Mouse (Mus musculus): ENCODE measurements at regions not wholly inside any gene's neighbourhood (a gene's known extent, or its start where the extent isn't known, plus 50 kb on each side); places are given as distances from the start of the nearest gene placed in this dataset.

- TF ChIP-seq CTCF (IDR thresholded peaks at IDR 0.05; ENCODE audit: control insufficient read depth, insufficient read depth, low read length) (no peak), POLR2A (IDR thresholded peaks at IDR 0.05; ENCODE audit: borderline replicate concordance, control insufficient read depth, low read depth, low read length) (no peak)
Observed at GRCm38 (mm10) chr16:13046366-13047120, 62.9 kb upstream of the Ercc4 start.

All from bone marrow, adult 2 months (tissue).